Mouse (Mus musculus): Measurements from ENCODE around the gene Spaca6. TPM values are rescaled to one million over a fixed set of nuclear protein-coding genes. Genes with fewer than 3 reads are reported as not detected.

The Spaca6 gene
- total RNA-seq (2021), result 100 to 1,000 TPM; 120 to 124 TPM
- long read RNA-seq, experiment 1, transcript Spaca6-213 (1 exons, 500 nt), result major isoform, 6 of 15 reads
- long read RNA-seq, experiment 1, partial matches to known transcripts, result 2 of 15 reads
- long read RNA-seq, experiment 1, other reads (novel, unspliced or antisense), result 6 of 15 reads
- long read RNA-seq, experiment 2, partial matches to known transcripts, result 1 of 4 reads
- long read RNA-seq, experiment 2, other reads (novel, unspliced or antisense), result 2 of 4 reads

DNA sequence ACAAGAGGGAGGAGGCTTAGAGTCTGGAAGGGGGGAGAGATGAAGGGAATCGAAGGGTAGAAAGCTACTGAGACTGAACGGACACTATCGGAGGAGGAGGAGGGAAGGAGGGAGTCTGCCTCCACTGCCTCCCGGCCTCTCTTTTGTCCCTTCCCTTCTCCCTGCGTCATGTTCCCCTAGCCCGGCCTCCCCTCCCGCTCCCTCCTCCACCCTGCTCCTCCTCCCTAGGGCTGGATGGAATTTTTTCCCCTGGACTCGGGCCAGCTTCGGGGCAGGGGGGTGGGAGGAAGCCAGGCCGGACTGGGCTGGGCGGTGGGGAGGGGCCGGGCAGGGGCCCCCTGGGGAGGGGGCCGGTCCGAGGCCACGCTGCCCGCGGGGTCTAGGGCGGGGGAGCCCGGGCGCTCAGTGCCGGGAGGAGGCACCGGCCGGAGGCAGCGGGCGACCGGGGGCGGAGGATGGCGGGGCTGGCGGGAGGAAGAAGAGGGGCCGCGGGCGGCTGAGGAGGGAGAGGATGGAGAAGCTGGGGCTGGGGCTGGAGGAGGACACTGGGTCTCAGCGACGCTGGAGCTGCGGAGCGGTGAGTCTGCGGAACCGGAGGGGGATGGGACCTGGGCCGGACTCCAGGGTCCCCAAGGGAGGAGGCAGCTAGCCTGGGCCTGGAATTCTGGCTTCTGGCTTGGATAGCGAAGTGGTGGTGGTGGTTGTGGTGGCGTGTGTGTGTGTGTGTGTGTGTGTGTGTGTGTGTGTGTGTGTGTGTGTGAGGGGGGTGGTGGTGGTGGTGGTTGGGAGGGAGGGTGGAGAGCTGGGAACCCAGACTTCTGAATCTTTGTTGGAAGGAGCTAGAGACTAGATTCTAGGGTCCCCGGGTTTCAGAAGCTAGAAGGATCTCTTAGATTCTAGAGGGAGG lies at the start of gene Spaca6:
Spaca6 (plus strand) TSS at position 408 of the 907 bp plus-strand sequence.
- peak; percentile 87 to 94 for DNase-seq (ENCODE audit: low spot score in 2 of 2)

GRCm38 (mm10) chr17:17790866-17791630 lies 35.9 kb upstream of the Spaca6 start:
- DNase-seq (ENCODE audit: low spot score in 2 of 2), result no peak

DNA sequence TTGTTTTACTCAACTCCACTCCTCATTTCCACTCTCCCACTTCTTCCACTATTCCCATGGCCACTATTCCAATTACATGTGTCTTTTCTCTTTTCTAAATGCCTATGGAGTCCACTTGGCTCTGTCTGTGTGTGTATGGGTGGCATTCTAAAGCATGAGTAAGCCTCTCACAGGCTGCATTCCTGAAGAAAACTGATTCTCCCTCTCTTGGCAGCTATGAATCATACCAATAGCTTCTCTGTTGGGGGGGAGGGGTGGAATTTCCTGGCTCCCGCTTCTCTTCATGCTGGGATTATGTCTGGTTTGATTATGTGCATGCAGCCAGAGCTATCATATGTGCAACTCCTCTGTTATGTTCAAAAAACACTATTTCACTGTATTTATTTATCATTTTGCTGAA lies 34.4 kb upstream of the Spaca6 start:
- no peak for DNase-seq (ENCODE audit: low spot score in 2 of 2)

DNA sequence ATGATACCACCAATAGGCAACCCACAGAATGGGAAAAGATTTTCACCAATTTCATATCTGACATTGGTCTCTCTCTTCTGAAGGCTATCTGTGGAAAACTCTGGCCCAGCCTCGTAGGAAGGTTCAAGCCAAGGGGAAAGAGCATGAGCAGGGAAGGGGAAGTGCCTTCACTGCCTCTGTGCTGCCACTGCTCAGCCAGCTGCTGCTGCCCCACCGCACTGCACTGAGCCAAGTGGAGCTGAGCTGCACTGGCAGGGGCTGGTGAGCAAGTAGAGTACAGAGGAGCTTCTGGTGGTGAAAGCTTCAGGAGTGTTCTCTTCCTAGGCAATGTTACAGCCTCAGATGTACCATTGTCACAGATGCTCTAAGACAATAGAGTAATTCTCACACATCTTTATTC lies 31.4 kb upstream of the Spaca6 start:
- DNase-seq (ENCODE audit: low spot score in 2 of 2), result no peak

DNA sequence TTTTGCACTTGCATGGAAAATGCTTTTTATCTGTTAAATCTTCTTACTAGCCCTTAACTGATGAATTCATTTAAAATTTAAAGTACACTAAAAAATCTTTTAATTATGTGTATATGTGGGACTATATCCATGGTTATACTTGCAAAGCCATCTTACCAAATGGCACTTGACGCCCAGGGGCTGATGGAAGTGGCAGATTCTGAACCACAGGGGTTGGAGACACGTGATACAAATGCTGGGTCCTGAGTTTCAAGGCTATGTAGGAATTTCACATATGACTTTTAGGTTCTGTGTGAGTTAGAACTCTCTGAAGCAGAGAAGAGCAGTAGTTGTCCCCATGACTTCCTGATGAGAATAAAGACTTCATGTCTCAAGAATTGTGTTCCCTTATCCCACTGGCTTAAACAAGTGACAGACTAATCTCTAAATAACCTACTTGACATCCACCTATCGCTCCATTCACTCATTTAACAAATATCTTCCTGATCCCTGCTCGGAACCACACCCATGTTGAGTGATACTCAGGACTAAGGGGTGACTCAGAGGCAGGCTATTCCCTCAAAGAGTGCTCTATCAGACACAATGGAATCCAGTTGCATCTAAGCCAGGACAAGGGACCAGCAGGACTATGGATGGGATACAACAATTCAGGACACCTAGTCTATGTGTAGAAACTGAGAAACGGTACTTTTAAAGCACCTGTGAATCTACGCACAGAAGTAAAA lies 3.2 kb upstream of the Spaca6 start:
- DNase-seq (ENCODE audit: low spot score in 2 of 2), result no peak

- no peak for DNase-seq (ENCODE audit: low spot score in 2 of 2)
These were observed 902 bp upstream of the Spaca6 start for GRCm38 (mm10) chr17:17825921-17826591.

DNA sequence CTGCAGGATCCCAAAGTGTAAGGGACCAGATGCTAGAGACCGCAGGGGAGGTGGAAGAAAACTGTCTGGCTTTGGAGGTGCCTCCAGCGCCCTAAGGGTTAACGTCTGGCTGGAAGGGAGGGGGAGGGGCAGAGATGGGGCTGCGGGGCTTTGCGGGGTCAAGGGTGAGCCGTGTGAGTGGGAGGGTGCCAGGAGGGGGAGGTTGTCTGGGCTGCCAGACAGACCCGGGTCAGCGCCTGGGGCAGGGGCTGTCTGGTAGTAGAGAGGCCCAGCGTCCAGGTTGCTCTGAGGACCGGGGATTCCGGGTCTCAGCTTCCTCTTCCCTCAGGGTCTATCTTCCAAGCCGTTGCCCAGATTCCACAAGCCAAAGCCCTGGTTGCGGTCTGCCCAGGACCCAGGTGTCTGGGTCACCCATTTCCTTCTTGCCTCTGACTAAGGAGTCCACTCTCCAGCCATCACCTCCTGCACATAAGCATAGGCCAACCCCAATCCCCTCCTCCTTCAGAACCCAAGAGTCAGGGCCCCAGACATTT lies 766 bp downstream of the Spaca6 start:
- DNase-seq (ENCODE audit: low spot score in 2 of 2), result peak; percentile 32 to 39

DNA sequence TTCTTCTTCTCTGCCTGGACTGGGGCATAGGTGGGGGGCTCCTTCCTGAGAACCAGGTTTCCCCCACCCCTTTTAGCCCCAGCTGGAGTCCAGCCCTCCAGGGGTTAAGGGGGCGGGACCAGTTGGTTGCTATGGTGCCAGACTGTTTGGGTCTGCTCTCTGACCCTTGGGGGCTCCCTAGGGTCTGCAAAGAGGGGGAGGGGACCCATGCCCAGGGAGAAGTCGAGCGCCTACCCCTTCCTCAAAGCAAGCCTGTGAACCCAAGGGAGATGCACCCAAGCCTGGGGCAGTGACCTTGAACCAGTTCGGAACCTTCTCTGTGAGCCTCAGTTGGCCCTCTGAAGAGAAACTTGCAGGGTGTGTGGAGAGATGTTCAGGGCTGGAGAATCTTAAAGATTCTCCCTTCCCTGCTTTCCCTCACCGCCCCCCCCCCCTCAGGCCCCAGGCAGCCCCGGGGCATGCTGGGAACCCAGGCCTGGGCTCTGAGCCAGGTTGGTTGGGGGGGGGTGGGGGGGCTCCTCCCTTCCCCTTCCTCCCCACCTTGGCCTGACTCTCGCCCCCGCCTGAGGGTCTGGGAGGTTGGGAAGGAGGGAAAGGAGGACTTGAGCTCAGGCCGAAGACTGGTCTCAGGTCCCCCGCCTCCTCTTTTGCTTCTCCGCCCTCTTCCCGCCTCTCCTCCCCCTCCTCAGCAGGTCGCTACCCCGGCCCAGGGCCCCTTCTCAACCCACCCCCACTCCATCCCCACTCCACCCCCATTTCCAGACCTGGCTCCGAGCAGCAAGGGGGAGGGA lies 1.4 kb downstream of the Spaca6 start:
- DNase-seq (ENCODE audit: low spot score in 2 of 2), result peak in 1 of 2 experiments; percentile 30

DNA sequence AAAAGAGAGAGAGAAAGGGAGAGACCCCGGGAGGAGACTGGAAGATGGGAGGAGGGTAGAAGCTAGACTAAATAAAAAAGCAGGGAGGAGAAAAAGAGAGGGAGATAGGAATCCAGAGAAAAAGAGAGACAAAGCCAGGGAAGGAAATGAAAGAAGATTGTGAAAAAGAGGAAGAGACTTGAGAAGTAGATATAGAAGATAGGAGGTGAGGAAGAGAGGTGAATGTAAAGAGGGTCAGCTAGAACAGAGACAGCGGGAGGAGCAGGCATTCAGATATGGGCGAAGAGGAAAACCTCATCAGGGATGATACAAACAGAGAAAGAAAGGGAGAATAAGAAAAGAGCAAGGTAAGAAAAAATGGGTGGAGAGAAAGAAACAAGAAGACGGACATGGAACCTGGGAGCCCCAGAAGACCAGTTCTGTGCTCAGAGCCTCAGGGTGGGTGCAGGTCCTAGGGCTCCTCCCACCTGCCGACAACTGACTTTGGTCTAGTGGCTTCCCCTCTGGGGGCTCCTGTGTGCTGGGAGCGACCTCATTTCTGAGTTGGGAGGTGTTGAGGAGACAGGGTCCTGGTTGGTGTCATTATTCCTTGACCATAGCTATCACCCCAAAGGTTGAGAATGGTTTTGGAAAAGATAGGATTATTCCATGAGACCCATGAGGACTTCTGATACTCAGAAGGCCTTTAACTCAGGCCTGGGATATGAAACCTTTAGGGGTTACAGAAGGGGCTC lies 2.3 kb downstream of the Spaca6 start:
- no peak for DNase-seq (ENCODE audit: low spot score in 2 of 2)

GRCm38 (mm10) chr17:17829816-17830535 lies 3.0 kb downstream of the Spaca6 start:
- no peak for DNase-seq (ENCODE audit: low spot score in 2 of 2)

GRCm38 (mm10) chr17:17830731-17831130 lies 3.8 kb downstream of the Spaca6 start:
- DNase-seq (ENCODE audit: low spot score in 2 of 2), result no peak

- DNase-seq (ENCODE audit: low spot score in 2 of 2), result no peak
These were observed 7.9 kb downstream of the Spaca6 start for GRCm38 (mm10) chr17:17834896-17835295.

- DNase-seq (ENCODE audit: low spot score in 2 of 2), result no peak
These were observed 9.1 kb downstream of the Spaca6 start for GRCm38 (mm10) chr17:17836101-17836500.

DNA sequence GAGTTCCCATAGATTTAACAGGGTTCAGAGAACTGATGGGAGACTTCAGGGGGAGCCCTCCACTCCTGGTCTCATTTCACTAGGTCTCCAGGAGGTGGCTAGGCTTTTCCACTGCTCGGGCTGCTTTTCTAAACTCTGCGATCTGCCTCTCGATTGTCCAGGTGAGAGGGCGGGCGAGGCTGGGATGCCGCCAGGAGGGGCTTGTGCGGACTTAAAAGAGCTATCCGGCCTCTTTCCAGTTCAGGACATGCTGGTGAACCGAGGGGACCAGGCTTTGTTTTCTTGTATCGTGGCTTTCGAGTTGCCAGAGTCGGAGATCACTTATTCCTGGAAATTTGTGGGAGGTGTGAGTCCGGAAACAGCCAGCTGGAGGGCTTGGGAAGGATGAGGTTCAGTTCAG lies 10.5 kb downstream of the Spaca6 start:
- no peak for DNase-seq (ENCODE audit: low spot score in 2 of 2)

- DNase-seq (ENCODE audit: low spot score in 2 of 2), result peak; percentile 76 to 92
These were observed 11.2 kb downstream of the Spaca6 start for GRCm38 (mm10) chr17:17837919-17838701.

- DNase-seq (ENCODE audit: low spot score in 2 of 2), result no peak
These were observed 12.3 kb downstream of the Spaca6 start for GRCm38 (mm10) chr17:17839276-17839675.

- no peak for DNase-seq (ENCODE audit: low spot score in 2 of 2)
These were observed 13.8 kb downstream of the Spaca6 start for GRCm38 (mm10) chr17:17840796-17841195.

Data from adrenal gland, postnatal 4 days (tissue).